Mouse (Mus musculus) midbrain, postnatal 0 days (tissue): ENCODE measurements around the gene Olfm2. TPM values are rescaled to one million over a fixed set of nuclear protein-coding genes. Genes with fewer than 3 reads are reported as not detected.

Experiments
- ATAC-seq: fragments of 200-750 bp; cut with Nextera tagmentation; 2 replicates; pipeline ENCODE4 v1.8.0; 2017; ENCODE audit warnings: moderate number of reproducible peaks, mild to moderate bottlenecking, moderate TSS enrichment, moderate library complexity; ENCODE audit not compliant: low FRiP score
- DNase-seq: peaks from one replicate; pipeline ENCODE4 v3.0.0-alpha.2; 2015; ENCODE audit warnings: low spot score
- H3K27ac ChIP-seq: fragments of 300-500 bp; sonication (generic); 2 replicates; pipeline ENCODE4 v1.5.1; 2014; ENCODE audit warnings: low read depth, mild to moderate bottlenecking, low read length, mixed read lengths
- H3K27me3 ChIP-seq: fragments of 300-500 bp; sonication (generic); 2 replicates; pipeline ENCODE4 v1.6.1; 2014; ENCODE audit warnings: low read length, control low read depth, mixed read lengths; ENCODE audit not compliant: insufficient read depth
- H3K36me3 ChIP-seq: fragments of 300-500 bp; sonication (generic); 2 replicates; pipeline ENCODE4 v1.6.1; 2014; ENCODE audit warnings: low read length, control low read depth, mixed read lengths; ENCODE audit not compliant: insufficient read depth
- H3K4me1 ChIP-seq: fragments of 300-500 bp; sonication (generic); 2 replicates; pipeline ENCODE4 v1.6.1; 2014; ENCODE audit warnings: mild to moderate bottlenecking, control low read depth, antibody characterized with exemption, low read length, mixed read lengths; ENCODE audit not compliant: insufficient read depth
- H3K4me2 ChIP-seq: fragments of 300-500 bp; sonication (generic); 2 replicates; pipeline ENCODE4 v1.6.1; 2014; ENCODE audit warnings: low read depth, mild to moderate bottlenecking, low read length, mixed read lengths; ENCODE audit not compliant: poor library complexity, severe bottlenecking
- H3K4me3 ChIP-seq: fragments of 300-500 bp; sonication (generic); 2 replicates; pipeline ENCODE4 v1.5.1; 2014; ENCODE audit warnings: low read depth, mild to moderate bottlenecking, low read length, moderate library complexity
- H3K9ac ChIP-seq: fragments of 300-500 bp; sonication (generic); replicated peaks from 2 replicates; pipeline ENCODE4 v1.6.1; 2014; ENCODE audit warnings: mild to moderate bottlenecking, low read length, moderate library complexity, mixed read lengths; ENCODE audit not compliant: poor library complexity, severe bottlenecking
- H3K9me3 ChIP-seq: fragments of 300-500 bp; sonication (generic); 2 replicates; pipeline ENCODE4 v1.6.1; 2016; ENCODE audit warnings: low read length, control low read depth
- CTCF ChIP-seq: IDR thresholded peaks from 2 replicates; pipeline ENCODE4 v1.5.1; 2016; ENCODE audit warnings: antibody characterized with exemption, mild to moderate bottlenecking
- WGBS: fragments of 180-500 bp; shearing (Covaris S2); extraction: QIAGEN DNeasy Blood & Tissue Kit; methylation state at CpG from one replicate; pipeline ENCODE4 v1.1.7; 2014; 5-methylcytosine and 5-hydroxymethylcytosine counted together
- polyA plus RNA-seq: library from polyadenylated mRNA; unstranded; fragments of >200 nt; fragmentation: Nextera tagmentation; extraction: Ambion mirVana; gene quantifications from 2 replicates; pipeline ENCODE4 v1.2.1, GENCODE M21; 2015
- total RNA-seq: library from RNA; depleted of rRNA; stranded (reverse); fragments of >200 nt; gene quantifications from 2 replicates; pipeline ENCODE4 v1.2.3, GENCODE M21; 2014; rRNA removed

Gene Olfm2
- total RNA-seq, result 301 and 342 TPM in 2 replicates
- 245 and 273 TPM in 2 replicates for polyA plus RNA-seq

DNA sequence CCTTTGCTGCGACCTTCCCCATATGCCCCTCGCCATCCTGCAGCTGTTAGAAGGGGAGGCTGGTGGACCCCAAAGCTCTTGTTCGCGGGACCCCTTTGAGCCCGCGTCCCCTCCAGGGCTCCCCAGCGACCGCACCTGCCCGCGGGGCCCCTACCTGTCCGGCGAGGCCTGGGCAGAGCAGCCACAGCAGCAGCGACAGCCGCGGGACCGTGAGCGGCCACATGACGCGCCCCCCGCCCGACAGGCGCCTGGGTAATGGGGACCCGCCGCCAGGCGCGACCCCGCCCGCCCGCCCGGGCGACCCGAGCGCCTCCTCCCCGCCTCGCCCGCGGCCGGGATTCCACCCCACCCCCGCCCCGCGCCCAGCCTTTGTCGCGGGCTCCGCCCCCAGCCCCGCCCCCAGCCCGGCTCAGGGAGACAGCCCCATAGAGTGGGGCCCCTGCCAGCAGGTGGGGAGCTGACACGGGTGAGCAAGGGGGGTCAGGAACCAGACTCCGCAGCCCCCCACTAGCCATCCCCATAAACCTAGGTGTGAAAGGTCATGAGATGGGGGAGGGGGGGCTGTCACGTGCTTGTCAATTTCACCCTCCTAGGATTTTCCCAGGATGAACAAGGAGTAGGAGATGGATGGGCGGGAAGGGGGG, at the start of gene Olfm2:
Gene Olfm2, minus strand, starts transcription at position 333 of the 644 bp plus-strand sequence.
- peak within 1 kb of the TSS; percentile 79 for H3K4me3 ChIP-seq
- peak within 1 kb of the TSS; percentile 85 for H3K9ac ChIP-seq
- peak within 1 kb of the TSS; percentile 70 for H3K27ac ChIP-seq
- under 1% methylated on average over 40 of the region's 50 CpGs for WGBS
- peak; percentile 49 for DNase-seq
- H3K9me3 ChIP-seq, result no peaks in the 10 kb centered on the region
- no peaks in the 10 kb centered on the region for H3K4me1 ChIP-seq
- H3K27me3 ChIP-seq, result no peaks in the 10 kb centered on the region
- H3K36me3 ChIP-seq, result no peaks in the 10 kb centered on the region; the same call in 1 of the 2 replicates
- peak; percentile 45 for ATAC-seq
- TF ChIP-seq CTCF, result 0 out of 2 replicates have a peak, but pooled peaks have one; percentile 4
- peak within 1 kb of the TSS; percentile 85 for H3K4me2 ChIP-seq

DNA sequence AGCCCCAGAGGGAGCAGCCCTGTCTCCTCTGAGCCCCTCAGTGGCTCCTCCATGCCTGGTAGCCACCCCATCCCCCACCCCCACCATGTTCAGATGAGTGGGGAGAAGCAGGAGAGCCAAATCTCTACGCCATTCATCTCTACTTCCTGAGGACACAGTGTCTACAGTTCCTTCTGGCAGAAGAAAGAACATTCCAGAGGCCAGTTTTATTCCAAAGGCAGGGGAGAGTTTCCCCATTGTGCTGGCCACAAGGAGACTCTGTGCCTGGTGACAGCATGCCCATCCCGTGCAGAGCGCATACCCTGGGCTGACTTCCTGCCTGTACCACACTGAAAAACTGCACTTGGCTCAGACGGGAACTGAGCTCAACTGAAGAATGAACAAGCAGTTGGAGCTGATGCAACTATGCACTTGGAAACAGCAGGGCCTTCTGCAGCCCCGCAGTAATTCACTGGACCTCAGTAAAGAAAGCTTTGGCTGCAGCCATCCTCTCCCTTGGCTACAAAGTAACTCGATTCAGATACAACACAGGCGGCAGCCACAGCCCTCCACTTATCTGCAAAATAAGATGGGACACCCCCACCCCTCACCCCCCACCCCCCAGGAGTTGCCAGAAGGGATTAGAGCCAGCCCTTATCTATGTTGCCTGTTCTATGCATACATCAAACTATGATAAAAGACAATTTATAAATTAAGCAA, 48.1 kb upstream of the Olfm2 start:
- H3K4me2 ChIP-seq, result no peak overlapping the region
- 32% methylated on average over 7 of the region's 7 CpGs for WGBS

DNA sequence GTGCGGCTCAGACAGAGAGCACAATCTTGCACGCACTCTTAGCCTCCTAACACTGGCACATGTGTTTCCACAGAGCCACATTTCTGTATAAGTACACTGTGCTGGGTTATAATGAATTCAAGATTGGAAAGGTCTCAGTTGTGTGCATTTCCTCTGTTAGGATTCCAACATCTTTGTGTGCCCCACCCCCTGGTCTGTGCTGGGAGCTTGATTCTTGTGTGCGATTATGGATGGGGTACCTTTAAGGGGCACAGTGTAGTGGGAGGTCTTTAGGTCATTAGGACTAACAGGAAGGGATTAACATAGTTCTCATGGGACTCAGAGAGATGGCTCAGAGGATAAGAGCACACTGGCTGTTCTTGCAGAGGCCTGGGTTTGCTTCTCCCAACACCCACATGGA, 44.2 kb upstream of the Olfm2 start:
- Histone ChIP-seq H3K27ac (no peak overlapping the region), H3K9me3 (no peaks in the 10 kb centered on the region), H3K4me3 (no peak overlapping the region), H3K4me2 (no peak overlapping the region), H3K9ac (no peak overlapping the region), H3K27me3 (no peaks in the 10 kb centered on the region), H3K4me1 (0 out of 2 replicates have a peak, but pooled peaks cover 5% of the 10 kb centered on the region), H3K36me3 (no peaks in the 10 kb centered on the region)
- 58% methylated on average over 3 of the region's 3 CpGs for WGBS
- no peak for ATAC-seq
- TF ChIP-seq CTCF, result no peak
- DNase-seq, result no peak

More for the DNA sequence above, 48.1 kb upstream of the Olfm2 start:
- H3K4me3 ChIP-seq, result no peak overlapping the region
- peak overlapping the region; percentile 48 for H3K27ac ChIP-seq
- 0 out of 2 replicates have a peak, but pooled peaks cover 5% of the 10 kb centered on the region for H3K4me1 ChIP-seq
- DNase-seq (peak; percentile 90), ATAC-seq (peak; percentile 92)
- H3K27me3 ChIP-seq, result no peaks in the 10 kb centered on the region
- no peak for TF ChIP-seq CTCF
- H3K36me3 ChIP-seq, result no peaks in the 10 kb centered on the region
- no peaks in the 10 kb centered on the region for H3K9me3 ChIP-seq
- H3K9ac ChIP-seq, result no peak overlapping the region

DNA sequence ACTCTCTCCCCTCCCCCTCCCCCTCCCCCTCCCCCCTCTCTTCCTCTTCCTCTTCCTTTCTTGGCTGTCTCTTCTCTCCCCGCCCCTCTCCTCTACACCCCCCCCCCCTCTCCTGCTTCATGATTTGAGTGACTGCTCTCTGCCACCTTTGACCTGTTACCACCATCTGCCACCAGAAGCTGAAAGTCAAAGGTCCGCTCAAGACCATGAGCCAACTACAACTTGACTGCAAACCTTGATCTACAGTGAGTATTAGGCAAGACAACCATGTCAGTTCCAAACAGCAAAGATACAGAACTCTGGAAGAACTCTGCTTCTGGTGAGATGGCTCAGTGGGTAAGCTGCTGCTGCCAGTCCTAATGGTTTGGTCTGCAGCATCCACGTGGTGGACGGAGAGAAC, 43.5 kb upstream of the Olfm2 start:
- Histone ChIP-seq H3K9ac (no peak overlapping the region), H3K4me2 (no peak overlapping the region), H3K27ac (no peak overlapping the region), H3K36me3 (no peaks in the 10 kb centered on the region), H3K27me3 (no peaks in the 10 kb centered on the region), H3K9me3 (no peaks in the 10 kb centered on the region), H3K4me3 (no peak overlapping the region), H3K4me1 (0 out of 2 replicates have a peak, but pooled peaks cover 5% of the 10 kb centered on the region)
- ATAC-seq (no peak), DNase-seq (no peak)
- TF ChIP-seq CTCF, result no peak
- 80% methylated on average over 3 of the region's 4 CpGs for WGBS

DNA sequence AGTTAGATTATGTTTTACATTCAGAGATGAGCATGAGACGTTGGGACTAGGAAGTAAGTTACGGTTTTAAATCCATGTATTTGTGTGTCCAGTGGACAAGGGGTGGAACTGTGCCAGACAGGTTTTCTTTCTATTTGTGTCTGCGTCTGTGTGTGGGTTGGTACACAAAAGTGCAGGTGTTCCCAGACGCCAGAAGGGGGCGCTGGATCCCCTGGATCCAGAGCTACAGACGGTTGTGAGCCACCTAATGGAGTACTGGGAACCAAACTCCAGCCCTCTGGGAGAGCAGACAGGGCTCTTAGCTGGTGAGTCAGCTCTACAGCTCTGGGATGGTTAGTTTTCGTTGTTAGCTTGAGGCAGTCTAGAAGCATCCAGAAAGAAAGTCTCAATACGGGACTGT, 41.8 kb upstream of the Olfm2 start:
- 82% methylated on average over 8 of the region's 8 CpGs for WGBS
- ATAC-seq, result no peak
- DNase-seq, result no peak

DNA sequence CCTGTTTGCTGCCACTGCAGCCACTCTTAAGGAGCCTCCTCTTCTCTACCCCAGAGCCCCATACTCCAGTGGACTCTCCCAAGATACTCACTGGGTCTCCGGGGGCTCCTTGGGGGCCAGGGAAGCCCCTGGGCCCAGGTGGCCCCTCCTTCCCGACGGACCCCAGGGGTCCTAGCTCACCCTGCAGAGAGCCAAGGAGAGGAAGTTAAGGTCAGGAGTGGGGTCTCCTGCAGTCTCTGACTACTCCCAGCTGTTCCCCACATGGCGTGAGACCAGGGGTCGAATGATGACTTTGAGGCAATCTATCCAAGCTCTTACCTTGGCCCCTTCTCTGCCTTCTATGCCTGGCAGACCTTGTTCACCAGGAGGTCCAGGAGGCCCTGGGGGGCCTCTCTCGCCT, 38.9 kb upstream of the Olfm2 start:
- TF ChIP-seq CTCF, result no peak
- Histone ChIP-seq H3K4me1 (no peaks in the 10 kb centered on the region), H3K4me3 (no peak overlapping the region), H3K9ac (no peak overlapping the region), H3K4me2 (no peak overlapping the region), H3K27ac (no peak overlapping the region), H3K9me3 (no peaks in the 10 kb centered on the region), H3K27me3 (no peaks in the 10 kb centered on the region), H3K36me3 (no peaks in the 10 kb centered on the region)
- 86% methylated on average over 6 of the region's 6 CpGs for WGBS
- no peak for DNase-seq
- no peak for ATAC-seq

More for the DNA sequence above, 41.8 kb upstream of the Olfm2 start:
- no peaks in the 10 kb centered on the region for H3K4me1 ChIP-seq
- no peaks in the 10 kb centered on the region for H3K9me3 ChIP-seq
- no peak overlapping the region for H3K27ac ChIP-seq
- no peak for TF ChIP-seq CTCF
- no peak overlapping the region for H3K9ac ChIP-seq
- no peak overlapping the region for H3K4me3 ChIP-seq
- H3K36me3 ChIP-seq, result no peaks in the 10 kb centered on the region
- no peak overlapping the region for H3K4me2 ChIP-seq
- H3K27me3 ChIP-seq, result no peaks in the 10 kb centered on the region
